Mouse (Mus musculus) heart, postnatal 4 days (tissue): ENCODE results near the gene Ccdc88c. TPM values are rescaled to one million over a fixed set of nuclear protein-coding genes. Genes with fewer than 3 reads are reported as not detected.

Experiments used
- DNase-seq: peaks from one replicate; pipeline ENCODE4 v3.0.0; 2021
- total RNA-seq, 2 experiments: library from RNA; stranded (reverse); gene quantifications; 2 replicates each; pipeline ENCODE4 v1.2.3; 2021

Gene Ccdc88c
- total RNA-seq, 2 experiments from 2014 or later = 10.9 to 11.4 TPM

- DNase-seq = no peak
These were observed 62.6 kb downstream of the Ccdc88c start for GRCm38 (mm10) chr12:100966253-100966652.

- DNase-seq = no peak
These were observed 63.6 kb downstream of the Ccdc88c start for GRCm38 (mm10) chr12:100965298-100965697.

DNA sequence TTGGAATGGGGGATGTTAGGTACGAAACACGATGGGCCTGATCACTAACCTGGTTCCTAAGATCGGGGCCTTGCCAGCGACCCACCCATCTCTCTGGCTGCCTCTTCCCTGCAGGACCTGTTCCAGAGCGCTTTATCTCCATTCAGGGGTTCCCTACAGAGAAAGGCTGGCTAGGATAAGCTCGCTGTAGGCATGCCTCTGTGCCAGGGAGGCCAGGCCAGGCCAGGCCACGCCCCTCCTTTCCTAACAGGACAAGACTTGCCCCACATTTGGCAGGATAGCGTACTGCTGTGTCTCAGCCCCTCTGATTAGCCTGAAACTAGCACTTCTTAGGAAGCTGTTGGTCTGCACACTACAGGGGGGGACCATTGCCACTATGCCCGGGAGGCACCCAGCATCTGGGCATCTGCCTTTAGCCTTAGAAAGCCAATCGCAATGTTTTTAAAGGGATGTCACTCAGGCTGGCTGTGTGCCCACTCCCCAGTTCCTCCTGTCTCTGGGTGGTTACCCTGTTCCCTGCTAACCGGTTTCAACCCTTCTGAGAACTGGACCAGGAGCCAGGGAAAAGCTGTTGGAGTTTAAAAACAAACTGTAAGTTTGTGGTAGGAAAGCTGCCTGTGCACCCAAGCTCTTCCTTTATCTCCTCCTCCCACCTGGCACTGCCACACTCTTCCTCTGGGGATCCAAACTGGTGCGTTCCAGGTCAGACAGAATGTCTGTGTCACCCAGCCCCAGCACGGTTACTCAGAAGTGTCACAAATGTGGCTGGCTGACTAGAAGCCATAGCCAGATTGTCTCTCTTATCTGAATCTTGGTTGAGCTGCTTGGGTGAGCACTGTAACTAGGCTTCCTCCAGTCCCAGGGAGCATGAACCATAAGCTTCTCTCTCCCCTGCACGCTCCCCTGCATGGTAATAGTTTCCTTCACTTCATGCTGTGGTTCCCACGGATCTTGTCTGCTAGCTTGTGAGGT is 69.9 kb downstream of the Ccdc88c start:
- peak; percentile 61 for DNase-seq

GRCm38 (mm10) chr12:100958006-100958405 is 70.8 kb downstream of the Ccdc88c start:
- DNase-seq = peak; percentile 89

DNA sequence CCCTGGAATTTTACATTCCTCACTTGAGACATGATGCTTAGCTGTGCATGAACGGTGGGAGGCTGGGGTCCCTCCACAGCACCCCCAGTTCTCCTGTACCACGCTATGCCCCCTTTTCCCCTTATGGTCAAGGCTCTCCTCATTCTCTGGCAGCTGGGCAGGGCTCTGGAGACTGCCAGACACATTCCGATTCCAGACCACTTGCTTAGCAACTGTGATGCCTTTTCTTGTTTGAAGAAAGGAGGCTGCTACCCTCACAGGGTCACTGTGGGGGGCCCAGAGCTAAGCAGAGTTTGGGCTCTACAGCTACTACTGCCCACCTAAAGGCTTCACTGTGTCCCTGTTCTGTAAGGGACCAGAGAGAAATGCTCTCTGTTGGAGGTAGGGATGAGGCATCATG is 71.6 kb downstream of the Ccdc88c start:
- DNase-seq = no peak

DNA sequence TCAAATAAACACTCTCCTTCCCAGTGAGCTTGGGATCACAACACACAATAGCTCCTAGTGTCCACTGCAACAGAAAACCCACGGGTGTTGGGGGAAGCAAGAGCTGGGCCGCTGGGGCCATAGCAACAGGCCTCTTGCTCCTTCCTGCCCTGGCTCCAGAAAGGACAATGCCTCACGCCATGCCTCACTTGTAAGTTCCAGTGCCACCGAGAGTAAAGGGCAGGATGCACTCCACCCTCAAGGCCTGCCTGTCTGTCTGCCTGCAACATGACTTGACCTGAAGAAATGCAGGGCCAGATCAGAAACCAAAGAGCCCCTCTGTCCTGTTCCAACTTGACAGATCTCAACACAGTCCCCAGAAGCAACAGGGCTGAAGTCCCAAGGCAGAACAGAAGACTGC is 72.0 kb downstream of the Ccdc88c start:
- no peak for DNase-seq

DNA sequence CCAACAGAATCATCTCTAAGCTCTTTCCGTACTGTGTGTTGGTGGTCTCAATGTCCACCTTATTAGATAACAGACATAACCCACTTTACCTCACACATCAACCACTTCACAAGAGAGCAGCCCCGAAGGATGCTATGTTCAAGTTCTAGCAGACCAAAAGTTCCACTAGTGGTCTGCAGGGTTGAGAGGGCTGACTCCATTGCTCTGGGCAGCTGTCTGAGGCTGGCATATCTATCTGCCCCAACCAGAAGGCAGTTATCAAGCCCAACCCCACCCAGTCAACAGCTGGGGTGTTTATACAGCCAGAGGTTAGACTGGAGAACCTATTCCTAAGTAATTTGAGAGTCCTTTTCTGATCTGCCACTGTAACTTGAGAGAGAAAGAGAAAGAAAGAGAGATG is 72.8 kb downstream of the Ccdc88c start:
- no peak for DNase-seq

- no peak for DNase-seq
These were observed 74.9 kb downstream of the Ccdc88c start for GRCm38 (mm10) chr12:100953926-100954325.

DNA sequence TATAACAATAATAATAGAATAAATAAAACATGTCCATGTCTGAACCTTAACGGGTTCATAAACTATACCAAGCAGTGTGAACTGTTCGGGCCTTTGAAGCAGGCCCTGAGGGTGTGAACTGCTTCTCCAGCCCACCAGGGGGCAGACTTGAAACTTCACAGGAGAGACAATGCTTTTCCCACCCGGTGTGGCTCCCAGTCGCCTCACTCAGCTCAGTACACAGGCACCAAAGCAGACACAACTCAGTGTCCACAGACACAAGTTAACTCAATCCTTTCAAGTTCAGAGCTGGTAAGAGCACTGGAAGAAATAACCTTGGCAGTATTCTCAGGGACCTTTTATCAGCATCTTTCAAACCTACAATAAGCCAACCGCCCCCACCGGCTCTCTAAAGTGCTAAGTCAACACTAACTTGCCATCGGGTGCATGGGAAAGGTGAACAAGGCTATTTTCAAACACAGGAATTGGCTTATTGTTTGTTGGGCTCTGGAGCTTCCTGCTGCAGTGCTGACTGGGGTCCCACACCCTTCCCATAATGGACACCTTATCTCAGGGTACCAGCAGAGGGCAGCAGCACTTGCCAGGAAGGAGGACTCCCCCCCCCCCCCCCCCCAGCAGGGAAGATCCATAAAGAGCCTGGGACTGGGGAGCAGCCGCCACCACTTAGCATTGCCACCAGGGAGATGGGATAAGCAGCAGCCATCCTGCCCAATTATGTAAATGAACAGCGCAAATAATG is 76.5 kb downstream of the Ccdc88c start:
- peak; percentile 88 for DNase-seq

DNA sequence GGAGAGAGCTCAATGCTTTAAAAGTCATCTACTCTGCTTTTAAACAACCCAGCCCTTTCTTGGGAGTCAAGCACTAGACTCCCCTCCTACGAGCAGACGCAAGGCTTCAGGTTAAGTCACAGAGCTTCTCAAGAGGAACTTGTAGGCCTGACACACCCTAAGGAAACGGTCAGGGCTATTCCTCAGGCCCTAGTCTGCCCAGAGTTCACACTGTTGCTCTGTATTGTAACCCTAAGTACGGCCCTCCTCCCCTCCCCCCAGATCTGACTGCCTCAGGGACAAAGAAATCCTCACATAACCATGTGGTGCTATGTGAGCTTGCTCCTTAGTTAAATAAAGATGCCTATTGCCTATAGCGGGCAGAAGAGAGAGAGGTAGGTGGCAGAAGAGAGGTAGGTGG is 79.7 kb downstream of the Ccdc88c start:
- no peak for DNase-seq

DNA sequence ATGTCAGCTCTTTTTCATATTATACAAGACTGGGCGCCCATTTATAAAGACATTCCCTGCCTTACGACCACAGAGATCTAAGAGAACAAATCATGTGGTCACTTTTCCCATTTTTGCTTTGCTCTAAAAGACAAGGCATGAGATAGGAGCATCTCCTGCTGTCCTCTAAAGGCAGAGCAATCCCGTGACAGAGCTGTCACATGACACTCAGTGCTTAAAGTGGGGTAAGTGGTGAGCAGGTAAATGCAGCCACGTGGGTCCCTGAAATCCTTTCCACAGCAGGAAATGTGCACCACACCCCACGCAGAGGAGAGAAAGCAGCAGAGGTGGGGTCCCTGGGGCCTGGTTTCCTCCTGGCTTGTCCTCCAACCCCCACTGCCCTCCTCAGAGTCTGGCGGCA is 80.8 kb downstream of the Ccdc88c start:
- DNase-seq = no peak

- DNase-seq = no peak
These were observed 82.9 kb downstream of the Ccdc88c start for GRCm38 (mm10) chr12:100945948-100946347.

DNA sequence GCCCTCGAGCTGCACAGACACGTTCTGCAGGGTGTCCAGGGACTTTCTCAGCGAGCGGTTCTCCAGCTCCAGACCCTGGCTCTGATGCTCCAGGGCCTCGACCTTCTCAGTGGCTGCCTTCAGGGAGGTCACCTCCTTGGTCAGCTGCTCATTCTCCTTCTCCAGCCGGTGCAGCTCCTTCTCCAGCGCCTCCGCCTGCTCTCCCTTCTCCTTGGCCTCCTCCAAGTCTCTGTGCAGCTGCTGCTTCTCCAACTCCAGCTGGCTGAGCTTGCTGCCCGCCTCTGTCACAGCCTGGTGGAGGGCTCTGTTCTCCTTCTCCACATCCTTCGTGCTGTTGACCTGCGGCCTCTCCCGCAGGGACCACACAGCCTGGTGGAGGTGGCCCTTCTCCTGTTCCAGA is 83.4 kb downstream of the Ccdc88c start:
- no peak for DNase-seq

DNA sequence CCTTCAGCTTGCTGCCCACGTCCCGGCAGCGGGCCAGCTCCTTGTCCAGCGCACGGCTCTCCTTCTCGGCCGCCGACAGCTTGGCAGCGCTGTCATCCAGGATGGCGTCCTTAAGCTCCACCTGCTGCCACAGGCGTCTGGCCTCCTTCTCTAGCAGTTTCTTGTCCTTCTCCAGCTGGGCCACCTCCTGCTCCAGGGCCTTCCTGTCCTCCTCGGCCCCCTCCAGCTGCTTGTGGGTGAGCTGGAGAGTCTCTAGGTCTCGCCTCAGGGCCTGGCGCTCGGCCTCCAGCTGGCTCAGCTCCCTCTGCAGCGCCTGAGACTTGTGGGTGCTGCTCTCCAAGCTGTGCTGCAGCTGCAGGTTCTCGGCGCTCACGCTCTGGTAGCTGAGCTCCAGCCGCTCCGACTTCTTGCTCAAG is 83.9 kb downstream of the Ccdc88c start:
- no peak for DNase-seq

GRCm38 (mm10) chr12:100943146-100943545 is 85.7 kb downstream of the Ccdc88c start:
- DNase-seq = no peak

- no peak for DNase-seq
These were observed 87.5 kb downstream of the Ccdc88c start for GRCm38 (mm10) chr12:100941361-100941760.

DNA sequence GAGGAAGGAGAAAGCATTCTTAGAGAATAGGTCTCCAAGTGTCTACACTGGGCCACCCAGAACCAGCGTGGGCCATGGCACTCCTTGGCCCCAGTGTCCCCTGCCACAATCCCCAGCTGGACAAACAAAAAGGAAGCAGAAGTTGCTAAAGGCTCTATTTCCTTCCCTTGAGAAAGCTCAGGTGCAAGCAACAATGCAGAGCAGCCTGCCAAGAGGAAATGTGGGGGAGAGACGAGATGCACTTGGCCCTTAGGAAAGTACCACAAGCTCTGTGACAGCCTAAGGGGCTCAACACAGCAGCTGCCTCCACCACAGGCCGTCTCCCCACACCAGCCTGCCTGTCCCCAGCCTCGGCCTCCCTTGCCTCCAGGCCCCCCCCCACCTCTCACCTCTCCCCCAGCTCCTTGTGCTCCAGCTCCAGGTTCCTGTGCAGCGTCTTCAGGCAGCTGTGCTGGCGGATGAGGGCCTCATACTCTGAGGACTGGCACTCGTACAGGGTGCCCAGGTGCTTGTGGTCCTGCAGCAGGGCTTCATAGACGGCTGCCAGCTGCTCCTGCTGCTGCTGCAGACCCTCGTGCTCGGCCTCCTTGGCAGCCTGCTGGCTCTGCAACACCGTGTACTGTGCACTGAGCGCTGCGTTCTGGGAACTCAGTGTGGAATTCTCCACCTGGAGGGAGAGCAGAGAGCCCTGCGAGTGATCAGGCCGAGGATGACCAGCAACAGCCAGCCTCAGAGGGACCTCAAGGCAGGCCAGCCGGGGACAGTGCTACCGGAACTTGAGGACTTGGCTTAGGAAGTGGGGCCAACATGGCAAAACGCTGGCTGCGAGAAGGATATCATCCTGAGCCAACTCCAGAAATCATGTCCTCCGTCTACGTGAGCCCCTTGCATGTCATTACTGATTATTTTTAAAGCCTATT is 91.2 kb downstream of the Ccdc88c start:
- peak; percentile 62 for DNase-seq

DNA sequence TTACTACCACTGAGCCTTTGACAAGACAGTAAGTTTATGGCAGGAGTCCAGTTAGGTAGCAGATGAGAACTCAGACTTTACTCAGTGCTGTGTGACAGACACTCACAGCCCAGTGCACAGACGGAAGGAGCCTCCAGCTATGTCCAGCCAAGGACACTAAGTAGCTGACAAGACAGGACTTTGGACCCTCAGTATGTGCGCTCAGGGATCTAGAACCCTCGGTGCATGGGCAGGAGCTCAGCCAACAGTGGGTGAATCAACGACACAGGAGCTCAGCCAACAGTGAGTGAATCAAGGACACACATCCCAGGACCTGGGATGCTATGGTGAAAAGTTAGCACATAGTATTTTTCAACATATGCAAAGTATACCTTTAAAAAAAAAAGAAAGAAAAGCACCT is 92.1 kb downstream of the Ccdc88c start:
- no peak for DNase-seq

DNA sequence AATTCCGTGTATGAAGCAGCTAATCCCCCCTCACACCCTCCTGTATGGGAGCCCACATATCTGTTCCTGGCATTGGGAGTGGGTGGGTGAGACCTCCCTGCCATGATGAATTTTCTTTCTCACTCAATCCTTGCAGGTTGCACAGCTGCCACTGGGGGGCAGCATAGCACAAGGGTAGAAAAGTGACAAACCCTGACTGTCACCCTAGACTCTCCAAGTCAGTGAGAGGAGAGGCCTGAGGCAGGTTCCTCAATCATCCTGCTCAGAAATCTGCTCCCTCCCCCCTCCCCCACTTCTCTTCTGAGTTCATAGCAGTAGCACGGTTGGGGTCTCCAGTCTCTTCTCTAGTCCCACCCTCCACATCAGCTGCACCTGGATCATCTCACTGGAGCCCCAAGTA is 92.7 kb downstream of the Ccdc88c start:
- DNase-seq = peak; percentile 88

- no peak for DNase-seq
These were observed 94.1 kb downstream of the Ccdc88c start for GRCm38 (mm10) chr12:100934796-100935195.

- no peak for DNase-seq
These were observed 97.2 kb downstream of the Ccdc88c start for GRCm38 (mm10) chr12:100931653-100932052.

DNA sequence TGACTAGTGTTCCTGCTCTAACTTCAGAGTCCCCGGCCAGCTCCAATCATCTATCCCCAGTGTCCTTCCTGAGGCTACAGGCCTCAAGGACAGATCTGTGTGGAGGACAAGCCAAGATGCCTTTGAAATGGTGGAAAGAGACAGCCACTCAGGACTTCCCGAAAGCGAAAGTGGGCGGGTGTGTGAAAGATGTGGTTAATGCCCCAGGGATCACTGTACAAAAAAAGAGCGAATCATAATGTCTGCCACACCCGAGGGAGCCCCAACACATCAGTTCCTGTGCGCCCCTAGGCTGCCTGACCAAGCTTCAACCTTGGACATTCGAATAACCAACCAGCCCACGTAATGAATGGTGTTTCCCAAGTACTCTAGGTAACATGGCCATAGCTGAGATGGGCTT is 100.6 kb downstream of the Ccdc88c start:
- DNase-seq = no peak
